Mouse (Mus musculus) bone marrow macrophage, adult 2 months (primary cell): ENCODE results near the gene Sik3.

Experiments
- CTCF ChIP-seq: IDR thresholded peaks from 2 replicates; pipeline ENCODE4 v1.5.1; 2012; ENCODE audit warnings: low read depth, mild to moderate bottlenecking, low read length, moderate library complexity
- POLR2A ChIP-seq: IDR thresholded peaks from 2 replicates; pipeline ENCODE4 v1.6.1; 2012; ENCODE audit warnings: mild to moderate bottlenecking, low read depth, low read length, borderline replicate concordance

- TF ChIP-seq POLR2A (no peak), CTCF (no peak)
Observed at GRCm38 (mm10) chr9:46257546-46257945, 244.9 kb downstream of the Sik3 start.
